Mouse (Mus musculus) embryonic facial prominence, embryonic 11.5 days (tissue): ENCODE results near the gene Adora3. TPM values are rescaled to one million over a fixed set of nuclear protein-coding genes. Genes with fewer than 3 reads are reported as not detected.

Source experiments
- ATAC-seq: fragments of 200-750 bp; cut with Nextera tagmentation; replicated peaks from 2 replicates; pipeline ENCODE4 v1.8.0; 2017; ENCODE audit warnings: low read depth; ENCODE audit not compliant: insufficient number of reproducible peaks, low FRiP score, low TSS enrichment
- DNase-seq: peaks from one replicate; pipeline ENCODE4 v3.0.0-alpha.2; 2015; ENCODE audit warnings: low spot score
- H3K27ac ChIP-seq: fragments of 300-500 bp; sonication (generic); replicated peaks from 2 replicates; pipeline ENCODE4 v1.5.1; 2014; ENCODE audit warnings: mild to moderate bottlenecking, low read depth, low read length, control low read depth
- H3K27me3 ChIP-seq: fragments of 300-500 bp; sonication (generic); 2 replicates; pipeline ENCODE4 v1.6.1; 2014; ENCODE audit warnings: mild to moderate bottlenecking, low read length, moderate library complexity, mixed read lengths; ENCODE audit not compliant: control insufficient read depth, insufficient read depth
- H3K36me3 ChIP-seq: fragments of 300-500 bp; sonication (generic); replicated peaks from 2 replicates; pipeline ENCODE4 v1.6.1; 2014; ENCODE audit warnings: low read depth, mild to moderate bottlenecking, low read length, moderate library complexity, mixed read lengths; ENCODE audit not compliant: control insufficient read depth, insufficient read depth
- H3K4me1 ChIP-seq: fragments of 300-500 bp; sonication (generic); 2 replicates; pipeline ENCODE4 v1.6.1; 2014; ENCODE audit warnings: low read length, mixed read lengths; ENCODE audit not compliant: control insufficient read depth, insufficient read depth
- H3K4me2 ChIP-seq: fragments of 300-500 bp; sonication (generic); 2 replicates; pipeline ENCODE4 v1.6.1; 2014; ENCODE audit warnings: low read depth, mild to moderate bottlenecking, control low read depth, low read length, moderate library complexity
- H3K4me3 ChIP-seq: fragments of 300-500 bp; sonication (generic); 2 replicates; pipeline ENCODE4 v1.5.1; 2014; ENCODE audit warnings: low read depth, low read length, control low read depth
- H3K9ac ChIP-seq: fragments of 300-500 bp; sonication (generic); replicated peaks from 2 replicates; pipeline ENCODE4 v1.6.1; 2014; ENCODE audit warnings: mild to moderate bottlenecking, control low read depth, low read length
- H3K9me3 ChIP-seq: fragments of 300-500 bp; sonication (generic); replicated peaks from 2 replicates; pipeline ENCODE4 v1.6.1; 2016; ENCODE audit warnings: mild to moderate bottlenecking, low read length, inconsistent platforms, mixed read lengths; ENCODE audit not compliant: control insufficient read depth
- WGBS: fragments of 180-500 bp; shearing (Covaris S2); extraction: QIAGEN DNeasy Blood & Tissue Kit; methylation state at CpG from one replicate; pipeline ENCODE4 v1.1.7; 2014; 5-methylcytosine and 5-hydroxymethylcytosine counted together
- polyA plus RNA-seq: library from polyadenylated mRNA; unstranded; fragments of >200 nt; fragmentation: Nextera tagmentation; extraction: Ambion mirVana; gene quantifications from 2 replicates; pipeline ENCODE4 v1.2.1, GENCODE M21; 2014

The Adora3 gene
- polyA plus RNA-seq, 1 experiment from 2014 or later: not detected

GRCm38 (mm10) chr3:105899394-105900147 is 28.9 kb downstream of the Adora3 start:
- DNase-seq (peak; percentile 86), ATAC-seq (peak; percentile 80)
- Histone ChIP-seq H3K36me3 (no peaks in the 10 kb centered on the region), H3K4me3 (no peak overlapping the region), H3K4me1 (no peaks in the 10 kb centered on the region), H3K4me2 (no peak overlapping the region), H3K9ac (no peak overlapping the region; the same call in 1 of the 2 replicates), H3K27ac (no peak overlapping the region), H3K9me3 (no peaks in the 10 kb centered on the region), H3K27me3 (no peaks in the 10 kb centered on the region)
- 41% methylated on average over 8 of the region's 8 CpGs for WGBS

- Histone ChIP-seq H3K27ac (no peak overlapping the region), H3K4me2 (no peak overlapping the region), H3K36me3 (no peaks in the 10 kb centered on the region), H3K4me1 (no peaks in the 10 kb centered on the region), H3K9ac (no peak overlapping the region), H3K27me3 (no peaks in the 10 kb centered on the region), H3K9me3 (no peaks in the 10 kb centered on the region), H3K4me3 (no peak overlapping the region)
- ATAC-seq: no peak
- 84% methylated on average over 6 of the region's 6 CpGs for WGBS
- no peak for DNase-seq
These were observed 29.6 kb downstream of the Adora3 start for GRCm38 (mm10) chr3:105900266-105900665.

GRCm38 (mm10) chr3:105900716-105901115 is 30.1 kb downstream of the Adora3 start:
- 81% methylated on average over 3 of the region's 3 CpGs for WGBS
- Histone ChIP-seq H3K9me3 (no peaks in the 10 kb centered on the region), H3K4me1 (no peaks in the 10 kb centered on the region), H3K27ac (no peak overlapping the region), H3K27me3 (no peaks in the 10 kb centered on the region), H3K4me3 (no peak overlapping the region), H3K36me3 (no peaks in the 10 kb centered on the region), H3K4me2 (no peak overlapping the region), H3K9ac (no peak overlapping the region)
- ATAC-seq: no peak
- DNase-seq: no peak

GRCm38 (mm10) chr3:105901468-105901867 is 30.8 kb downstream of the Adora3 start:
- Histone ChIP-seq H3K4me2 (no peak overlapping the region), H3K9me3 (no peaks in the 10 kb centered on the region), H3K9ac (no peak overlapping the region), H3K4me1 (no peaks in the 10 kb centered on the region), H3K36me3 (no peaks in the 10 kb centered on the region), H3K4me3 (no peak overlapping the region), H3K27ac (no peak overlapping the region), H3K27me3 (no peaks in the 10 kb centered on the region)
- WGBS: 73% methylated on average over 4 of the region's 4 CpGs
- ATAC-seq (no peak), DNase-seq (no peak)

- Histone ChIP-seq H3K36me3 (no peaks in the 10 kb centered on the region), H3K4me3 (no peak overlapping the region), H3K4me2 (no peak overlapping the region), H3K9ac (no peak overlapping the region), H3K9me3 (no peaks in the 10 kb centered on the region), H3K27ac (no peak overlapping the region), H3K4me1 (no peaks in the 10 kb centered on the region), H3K27me3 (no peaks in the 10 kb centered on the region)
- 74% methylated on average over 4 of the region's 4 CpGs for WGBS
- no peak for DNase-seq
- ATAC-seq: no peak
These were observed 33.6 kb downstream of the Adora3 start for GRCm38 (mm10) chr3:105904213-105904612.

- no peaks in the 10 kb centered on the region for H3K9me3 ChIP-seq
- H3K4me3 ChIP-seq: no peak overlapping the region
- H3K4me2 ChIP-seq: no peak overlapping the region
- 93% methylated on average over 9 of the region's 9 CpGs for WGBS
- ATAC-seq (no peak), DNase-seq (no peak)
- no peaks in the 10 kb centered on the region for H3K36me3 ChIP-seq
- H3K9ac ChIP-seq: no peak overlapping the region
- no peaks in the 10 kb centered on the region for H3K27me3 ChIP-seq
- H3K27ac ChIP-seq: no peak overlapping the region
- no peaks in the 10 kb centered on the region for H3K4me1 ChIP-seq
These were observed 34.1 kb downstream of the Adora3 start for GRCm38 (mm10) chr3:105904721-105905120.

GRCm38 (mm10) chr3:105907956-105908655 is 37.4 kb downstream of the Adora3 start:
- Histone ChIP-seq H3K4me1 (no peaks in the 10 kb centered on the region), H3K27me3 (no peaks in the 10 kb centered on the region), H3K9me3 (no peaks in the 10 kb centered on the region), H3K36me3 (no peaks in the 10 kb centered on the region), H3K4me3 (no peak overlapping the region), H3K9ac (no peak overlapping the region), H3K4me2 (no peak overlapping the region), H3K27ac (no peak overlapping the region)
- no peak for DNase-seq
- ATAC-seq: no peak
- WGBS: 57% methylated on average over 9 of the region's 9 CpGs

GRCm38 (mm10) chr3:105908976-105909375 is 38.3 kb downstream of the Adora3 start:
- H3K36me3 ChIP-seq: no peaks in the 10 kb centered on the region
- 95% methylated on average over 4 of the region's 4 CpGs for WGBS
- H3K27me3 ChIP-seq: no peaks in the 10 kb centered on the region
- no peak overlapping the region for H3K9ac ChIP-seq
- no peaks in the 10 kb centered on the region for H3K4me1 ChIP-seq
- H3K9me3 ChIP-seq: no peaks in the 10 kb centered on the region
- no peak for ATAC-seq
- DNase-seq: no peak
- H3K4me3 ChIP-seq: no peak overlapping the region
- no peak overlapping the region for H3K27ac ChIP-seq
- H3K4me2 ChIP-seq: no peak overlapping the region
